Mouse (Mus musculus) left cerebral cortex, adult 2 months (tissue): Measurements from ENCODE around the gene Setdb1. TPM values are rescaled to one million over a fixed set of nuclear protein-coding genes. Genes with fewer than 3 reads are reported as not detected.
"Not testable (repeated sequence)": the region's sequence is repeated elsewhere in the genome, so short reads cannot be mapped to it uniquely, and the experiment has no call there.

Experiments
- DNase-seq, 2 experiments: peaks; one replicate each; pipeline ENCODE4 v3.0.0; 2021 to 2022; ENCODE audit warnings: low spot score in 2 of 2, mixed read lengths in 1 of 2; ENCODE audit errors: extremely low spot score in 1 of 2
- H3K27ac ChIP-seq: fragments of 200-600 bp; 2 replicates; pipeline ENCODE4 v1.8.1; 2022
- H3K4me3 ChIP-seq: fragments of 200-600 bp; 2 replicates; pipeline ENCODE4 v1.8.1; 2022
- CTCF ChIP-seq: fragments of 200-600 bp; IDR thresholded peaks from 2 replicates; pipeline ENCODE4 v1.8.1; 2022; ENCODE audit warnings: antibody characterized with exemption, mild to moderate bottlenecking, moderate library complexity
- intact Hi-C: fragments of 180-260 bp; cut with DNase I; formaldehyde crosslinking; loops from one replicate; pipeline ENCODE4 v1.15.1; 2025
- long read RNA-seq, 2 experiments: library from polyadenylated mRNA; stranded (forward); transcript quantifications; one replicate each; pipeline ENCODE4 v2.0.0; 2021; ENCODE audit warnings: borderline mapping rate in 2 of 2
- total RNA-seq, 2 experiments: library from RNA; stranded (reverse); gene quantifications; 2 replicates each; pipeline ENCODE4 v1.2.3; 2021

Setdb1 gene
- 10 to 100 TPM; 35.7 to 37.2 TPM for total RNA-seq
- long read RNA-seq, experiment 1, full-length matches to known transcripts = 17 of 42 reads
- long read RNA-seq, experiment 1, partial matches to known transcripts = 17 of 42 reads
- long read RNA-seq, experiment 1, other reads (novel, unspliced or antisense) = 8 of 42 reads
- long read RNA-seq, experiment 2, full-length matches to known transcripts = 15 of 50 reads
- long read RNA-seq, experiment 2, partial matches to known transcripts = 9 of 50 reads
- long read RNA-seq, experiment 2, other reads (novel, unspliced or antisense) = 26 of 50 reads

DNA sequence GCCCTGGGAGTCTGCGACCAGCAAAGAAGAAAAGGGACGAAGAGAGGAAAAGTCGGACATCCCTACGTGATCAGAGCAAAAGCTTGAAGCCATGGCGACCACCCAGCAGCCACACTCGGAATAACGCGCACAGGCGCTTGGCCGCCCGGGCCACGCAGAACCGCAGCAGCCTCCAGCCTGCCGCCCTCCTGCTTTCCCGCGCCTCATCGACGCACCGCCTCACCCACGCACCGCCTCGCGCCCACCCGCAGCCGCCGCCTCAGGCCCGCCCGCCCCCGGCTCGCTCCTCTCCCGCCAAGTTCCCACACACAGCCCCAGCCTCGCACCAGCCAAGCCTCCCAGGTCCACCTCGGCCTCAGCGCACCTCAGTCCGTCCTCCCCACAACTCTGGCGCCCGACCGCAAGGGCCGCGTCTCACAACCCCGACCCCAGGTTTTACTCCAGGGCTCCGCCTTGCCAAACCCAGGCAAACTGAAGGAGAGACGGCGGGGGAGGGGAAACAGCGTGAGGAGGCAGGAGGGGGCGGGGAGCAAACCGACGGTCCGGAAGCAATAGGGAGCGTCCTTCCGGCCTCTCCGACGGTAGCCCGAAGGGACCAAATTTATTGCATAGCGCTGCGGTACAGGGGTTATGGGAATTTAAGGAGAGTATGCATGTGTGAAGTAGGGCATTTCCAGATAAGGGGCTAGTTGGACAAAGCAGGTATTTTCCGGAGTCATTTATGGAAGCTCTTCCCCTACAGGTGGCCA, at the start of gene Setdb1:
TSS of gene Setdb1 (minus strand) at position 502 of the 749 bp plus-strand sequence.
- peak within 1 kb of the TSS; percentile 40; the same call in 1 of the 2 replicates for H3K27ac ChIP-seq
- peak within 1 kb of the TSS; percentile 45 for H3K4me3 ChIP-seq
- peak; percentile 94 for DNase-seq
- intact Hi-C loops = loop anchor here (2.0 kb wide), 1 partner anchor 78 kb away; the partner anchor contains the start of gene Arnt

GRCm38 (mm10) chr3:95402741-95403140, 45.7 kb upstream of the Setdb1 start, which contains the start of gene 4930558C23Rik:
Gene 4930558C23Rik (minus strand): TSS chr3:95402841.
- TF ChIP-seq CTCF = no peak
- no peak for DNase-seq
- intact Hi-C loops = no loop called here
- H3K4me3 ChIP-seq = no peak within 1 kb of the TSS
- no peak within 1 kb of the TSS for H3K27ac ChIP-seq

GRCm38 (mm10) chr3:95394385-95394784, 37.4 kb upstream of the Setdb1 start:
- intact Hi-C loops = no loop called here
- no peak for DNase-seq
- TF ChIP-seq CTCF = peak; percentile 41

GRCm38 (mm10) chr3:95385401-95386075, 28.5 kb upstream of the Setdb1 start:
- TF ChIP-seq CTCF = no peak
- intact Hi-C loops = no loop called here

More at GRCm38 (mm10) chr3:95394385-95394784, 37.4 kb upstream of the Setdb1 start:
- Histone ChIP-seq H3K27ac (no peak overlapping the region), H3K4me3 (no peak overlapping the region)

GRCm38 (mm10) chr3:95373208-95373607, 16.2 kb upstream of the Setdb1 start:
- no peak overlapping the region for H3K4me3 ChIP-seq
- TF ChIP-seq CTCF = no peak
- no peak overlapping the region for H3K27ac ChIP-seq
- DNase-seq = no peak
- intact Hi-C loops = no loop called here

More at GRCm38 (mm10) chr3:95385401-95386075, 28.5 kb upstream of the Setdb1 start:
- Histone ChIP-seq H3K27ac (no peak overlapping the region), H3K4me3 (no peak overlapping the region)
- no peak for DNase-seq

DNA sequence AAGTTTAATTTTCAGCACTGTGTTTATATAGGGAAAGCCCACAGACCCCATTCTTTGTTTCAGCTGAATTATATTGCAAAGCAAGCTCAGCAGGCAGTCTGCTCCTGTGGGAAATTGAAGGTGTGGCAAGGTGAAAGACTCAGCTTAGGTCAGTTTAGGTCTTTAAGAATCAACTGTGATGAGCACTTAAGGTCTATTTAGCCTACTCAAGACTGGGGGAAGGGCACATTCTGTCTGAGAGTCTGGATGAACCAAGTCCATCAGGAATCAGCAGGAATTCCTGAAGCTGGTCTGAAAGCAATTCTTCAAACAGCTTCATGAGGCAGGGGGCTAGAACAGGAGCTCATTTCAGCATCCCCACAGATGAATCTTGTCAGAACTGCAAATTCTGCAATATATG, 13.1 kb upstream of the Setdb1 start:
- intact Hi-C loops = no loop called here
- H3K4me3 ChIP-seq = no peak overlapping the region
- TF ChIP-seq CTCF = no peak
- no peak overlapping the region for H3K27ac ChIP-seq
- DNase-seq = no peak

- intact Hi-C loops, H3K4me3 ChIP-seq, DNase-seq, H3K27ac ChIP-seq: not testable (repeated sequence)
Observed at GRCm38 (mm10) chr3:95360276-95360675, 3.3 kb upstream of the Setdb1 start.

DNA sequence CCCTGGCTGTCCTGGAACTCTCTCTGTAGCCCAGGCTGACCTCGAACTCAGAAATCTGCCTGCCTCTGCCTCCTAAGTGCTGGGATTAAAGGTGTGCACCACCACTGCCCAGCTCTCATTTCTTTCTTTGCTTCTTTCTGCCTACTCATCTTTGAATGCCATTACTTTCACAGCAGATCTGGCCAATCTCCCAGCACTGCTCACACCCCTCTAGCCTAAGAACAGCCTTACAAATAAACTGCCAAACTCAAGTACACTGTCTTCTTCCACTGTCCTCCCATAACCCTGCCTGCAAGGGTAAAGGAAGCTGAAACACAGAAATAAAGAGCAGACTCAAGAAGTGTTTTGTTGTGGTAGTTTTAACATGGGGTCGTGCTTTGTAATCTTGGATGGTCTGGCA, 744 bp upstream of the Setdb1 start:
- TF ChIP-seq CTCF = no peak
- intact Hi-C loops = loop anchor here (2.0 kb wide), 1 partner anchor 77 kb away; the partner anchor contains the start of gene Arnt
- no peak for DNase-seq
- Histone ChIP-seq H3K27ac (no peak overlapping the region), H3K4me3 (no peak overlapping the region)

DNA sequence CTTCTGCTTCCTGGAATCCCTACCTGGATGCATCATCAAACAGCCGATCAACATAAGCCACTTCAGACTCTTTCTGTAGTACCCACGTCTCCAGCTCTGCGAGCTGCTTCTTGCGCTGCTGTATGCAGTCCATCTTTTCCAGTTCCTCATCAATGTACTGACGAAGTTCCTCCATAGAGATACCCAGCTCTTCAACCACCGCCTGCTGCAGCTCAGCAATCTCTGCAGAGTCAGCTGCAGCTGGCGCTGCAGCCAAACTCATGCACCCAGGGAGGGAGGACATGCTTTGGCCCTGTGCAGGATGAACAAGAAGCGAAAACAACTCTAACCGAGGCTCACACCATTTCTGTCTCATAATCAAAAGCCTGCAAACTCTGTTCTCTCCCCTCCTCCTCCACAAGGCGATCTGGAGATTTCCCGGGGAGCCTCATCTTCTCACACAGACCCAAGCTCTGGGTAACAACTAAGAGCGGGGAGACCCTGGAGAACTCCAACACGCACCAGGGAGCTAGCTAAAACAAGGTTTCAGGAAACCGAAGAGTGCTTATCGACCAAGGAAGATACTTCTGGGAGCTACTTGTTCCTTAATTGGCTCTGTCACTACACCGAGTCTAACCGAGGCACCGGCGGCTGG, 974 bp downstream of the Setdb1 start:
- H3K27ac ChIP-seq, H3K4me3 ChIP-seq: not testable (repeated sequence)
- intact Hi-C loops = loop anchor here (2.0 kb wide), 1 partner anchor 79 kb away; the partner anchor contains the start of gene Arnt
- peak; percentile 6 to 19 for DNase-seq

DNA sequence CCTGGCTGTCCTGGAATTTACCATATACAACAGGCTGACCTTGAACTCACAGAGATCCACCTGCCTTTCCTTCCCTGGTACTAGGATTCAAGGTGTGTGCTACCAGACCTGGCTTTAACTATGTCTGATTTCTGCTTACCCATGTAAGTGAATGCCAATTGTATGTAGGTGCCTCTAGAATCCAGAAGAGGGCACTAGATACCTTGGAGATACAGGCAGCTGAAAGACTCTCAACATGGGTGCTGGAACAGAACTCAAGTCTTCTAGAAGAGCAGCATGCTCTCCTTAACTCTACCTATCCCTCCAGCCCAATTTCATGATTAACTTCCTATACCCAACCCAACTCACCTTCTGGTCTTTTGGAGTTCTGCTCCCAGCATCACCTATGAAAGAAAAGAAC, 7.5 kb downstream of the Setdb1 start:
- intact Hi-C loops = loop anchor here (2.0 to 10.0 kb wide), 2 partner anchors 101 to 435 kb away; no protein-coding TSS in a partner anchor
- Histone ChIP-seq H3K27ac (no peak overlapping the region), H3K4me3 (no peak overlapping the region)
- TF ChIP-seq CTCF = peak; percentile 61
- no peak for DNase-seq

GRCm38 (mm10) chr3:95348343-95348742, 8.7 kb downstream of the Setdb1 start:
- intact Hi-C loops = loop anchor here (2.0 to 10.0 kb wide), 2 partner anchors 102 to 436 kb away; no protein-coding TSS in a partner anchor
- not testable (repeated sequence) for H3K4me3 ChIP-seq, H3K27ac ChIP-seq, DNase-seq
- TF ChIP-seq CTCF = peak; percentile 24
